Mouse (Mus musculus) cerebellum, postnatal 25 days (tissue): ENCODE data around the gene Mrpl21.

Experiments used
- DNase-seq, 2 experiments: peaks; one replicate each; pipeline ENCODE4 v3.0.0; 2021; ENCODE audit warnings: mixed read lengths in 2 of 2

Mrpl21 gene

DNA sequence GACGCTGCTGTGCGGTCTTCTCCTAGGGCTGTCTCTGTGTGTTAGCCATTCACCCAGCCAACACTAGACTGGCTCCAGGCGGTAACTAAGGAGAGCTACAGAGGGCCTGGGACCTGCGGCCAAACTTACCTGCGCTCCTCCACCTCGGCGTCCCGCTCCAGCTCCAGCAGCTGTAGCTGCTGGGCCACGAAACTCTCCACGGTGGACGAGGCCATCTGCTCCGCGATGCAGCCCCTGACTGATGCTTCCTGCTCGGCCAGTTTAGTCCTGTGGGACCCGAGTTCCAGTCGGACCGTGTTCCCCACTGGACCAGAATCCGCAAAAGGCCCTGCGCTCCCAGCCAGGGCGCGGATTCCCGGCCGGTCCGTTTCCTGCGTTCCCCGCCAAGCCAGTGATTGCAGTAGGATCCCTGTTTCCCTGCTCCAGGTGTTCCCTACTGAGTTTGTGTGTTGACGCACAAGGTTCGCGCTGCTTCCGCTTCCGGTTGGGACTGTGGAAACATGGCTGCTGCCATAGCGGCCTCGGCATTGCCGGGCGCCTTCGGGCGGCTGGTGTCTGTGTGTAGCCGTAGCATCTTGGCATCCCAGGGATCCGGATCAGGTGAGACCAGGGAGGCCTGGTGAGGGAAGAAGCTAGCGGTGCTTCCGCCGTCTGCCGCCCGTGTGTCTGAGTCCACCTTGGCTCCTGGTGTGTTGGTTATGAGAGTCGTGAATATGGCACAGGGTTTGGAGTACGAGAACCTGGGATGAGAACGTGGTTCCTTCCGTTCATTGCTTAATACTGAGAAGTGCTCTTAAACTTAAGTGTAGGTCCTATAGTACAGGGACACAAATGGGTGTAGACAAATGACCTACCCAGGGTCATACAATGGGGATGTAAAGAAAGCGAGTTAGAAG lies at the start of gene Mrpl21, which contains the start of gene Ighmbp2:
Mrpl21 (plus strand) TSS at position 330 of the 896 bp plus-strand sequence.
Ighmbp2 (minus strand) TSS at position 446 of the 896 bp plus-strand sequence.
- DNase-seq, result peak; percentile 94 to 96

DNA sequence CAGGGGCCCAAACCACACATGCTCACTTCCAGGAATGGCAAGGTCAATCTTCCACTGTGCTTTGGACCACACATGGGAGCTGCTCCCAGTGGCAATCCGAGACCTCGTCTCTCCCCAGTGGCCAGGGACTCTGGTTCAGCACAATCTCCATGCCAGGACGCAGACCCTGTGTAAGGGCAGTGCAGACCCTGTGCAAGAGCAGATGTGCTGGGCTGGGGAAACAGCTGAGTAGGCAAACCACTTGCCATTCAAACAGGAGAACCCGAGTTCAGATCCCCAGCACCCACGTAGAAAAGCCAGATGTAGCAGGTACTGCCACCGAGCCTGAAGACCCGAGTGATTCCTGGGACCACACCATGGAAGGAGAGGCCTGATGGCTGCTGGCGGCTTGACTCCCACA lies 22.7 kb upstream of the Mrpl21 start:
- DNase-seq, result no peak

DNA sequence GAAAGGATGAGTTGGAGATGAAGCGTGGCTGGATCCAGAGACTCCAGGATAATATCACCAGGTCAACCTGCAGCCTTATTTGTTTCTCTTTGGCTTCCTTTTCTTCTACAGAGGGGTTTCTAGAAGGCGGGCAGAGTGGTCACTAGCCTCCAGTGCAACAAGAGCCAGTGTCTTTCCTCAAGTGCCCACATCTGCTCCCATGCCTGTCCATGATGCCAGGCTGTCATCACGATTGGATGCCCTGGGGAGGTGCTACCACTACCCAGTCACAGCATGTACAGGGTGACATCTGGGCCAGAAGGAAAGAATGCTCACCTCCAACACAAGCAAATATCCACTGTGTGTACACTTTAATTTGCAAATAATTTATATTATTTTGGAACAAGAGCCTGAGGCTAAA lies 22.1 kb upstream of the Mrpl21 start:
- DNase-seq, result no peak

DNA sequence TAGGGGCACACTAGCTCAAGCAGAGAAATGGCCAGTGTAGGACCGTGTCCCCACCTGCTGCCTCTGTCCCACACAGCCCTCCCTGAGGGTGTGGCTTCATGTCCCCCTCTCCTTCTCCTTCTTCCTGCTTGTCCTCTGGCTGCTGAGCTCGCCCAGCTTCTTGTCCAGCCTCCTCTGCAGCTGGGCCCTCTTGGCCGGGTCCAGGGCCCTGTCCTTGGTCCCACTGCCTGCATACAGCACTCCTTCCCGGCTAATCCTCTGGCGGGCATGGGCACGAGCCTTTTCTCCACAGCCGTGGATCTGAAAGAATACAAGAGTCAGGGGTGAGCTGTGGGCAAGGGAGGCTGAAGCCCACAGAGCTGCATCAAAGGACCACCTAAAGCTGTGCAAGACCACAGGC lies 21.4 kb upstream of the Mrpl21 start:
- no peak for DNase-seq

DNA sequence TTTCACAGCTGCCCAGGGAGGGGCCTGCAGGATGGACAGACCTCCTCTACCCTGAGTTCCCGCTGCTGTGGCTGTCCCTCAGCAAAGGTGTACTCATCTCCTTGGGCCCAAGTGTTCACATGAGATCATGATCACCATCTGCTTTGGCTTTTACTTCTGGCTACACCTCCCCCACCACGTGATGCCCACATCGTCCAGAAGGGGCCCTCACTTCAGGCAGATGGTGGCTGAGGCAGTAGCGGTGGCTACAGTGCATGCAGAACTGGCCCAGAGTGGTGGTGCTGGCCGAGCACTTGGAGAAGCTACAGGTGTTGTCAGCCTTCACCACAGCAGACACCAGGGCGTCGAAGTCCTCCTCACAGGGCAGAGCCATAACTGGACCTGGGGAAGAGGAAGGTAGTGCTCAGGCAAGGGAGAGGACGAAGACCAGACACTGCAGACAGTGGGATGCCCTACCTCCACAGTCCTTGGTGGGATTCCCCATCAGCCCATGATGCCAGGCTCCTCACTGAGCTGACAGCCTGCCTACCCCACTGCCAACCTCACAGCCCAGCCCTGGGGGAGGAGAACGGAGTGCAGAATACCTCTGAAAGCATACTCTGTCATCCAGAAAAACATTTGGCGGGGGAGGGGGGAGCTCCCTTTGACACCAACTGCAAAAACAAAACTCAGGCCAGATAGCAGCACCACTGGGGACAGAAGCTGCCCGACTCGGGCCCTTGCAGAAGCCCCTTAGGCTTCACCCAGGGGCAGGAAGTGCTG lies 20.8 kb upstream of the Mrpl21 start:
- DNase-seq, result peak in 1 of 2 experiments; percentile 5

DNA sequence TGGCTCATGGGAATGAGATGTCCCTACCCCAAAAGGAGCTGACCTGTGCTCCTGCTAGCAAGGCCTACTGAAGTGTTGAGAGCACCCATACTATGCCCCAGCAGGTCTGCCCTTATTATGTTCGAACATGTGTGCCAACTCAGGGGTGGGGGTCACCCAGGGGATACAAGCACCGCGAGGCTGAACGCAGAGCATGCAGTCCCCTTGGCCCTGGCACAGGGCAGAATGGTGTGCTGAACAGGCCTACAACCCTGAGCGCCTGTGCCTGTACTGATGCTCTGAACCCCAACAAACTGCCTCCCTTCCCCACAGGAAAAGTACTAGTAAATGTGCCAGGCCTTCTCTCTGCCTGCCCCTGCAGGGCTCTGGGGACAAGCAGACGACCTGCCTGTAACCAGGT lies 18.4 kb upstream of the Mrpl21 start:
- DNase-seq, result peak in 1 of 2 experiments; percentile 1

DNA sequence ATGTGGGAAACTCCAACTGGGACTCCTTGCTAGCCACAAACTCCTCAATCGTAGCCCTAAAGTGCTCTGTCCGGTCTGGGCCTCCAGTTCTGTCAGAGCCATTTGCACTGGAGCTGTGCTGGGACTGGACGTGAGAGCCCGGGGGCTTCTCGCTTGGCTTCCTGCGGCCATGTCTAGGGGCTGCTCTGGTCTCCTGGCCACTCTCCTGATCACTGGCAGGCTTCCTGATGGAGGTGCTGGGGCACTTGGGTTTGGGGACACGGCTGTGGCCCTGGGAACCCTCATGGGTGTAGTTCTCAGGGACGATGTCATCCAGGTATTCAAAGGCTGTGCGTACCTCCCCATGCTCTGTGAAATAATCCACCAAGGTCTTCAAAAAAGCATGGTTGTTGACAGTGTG lies 17.5 kb upstream of the Mrpl21 start:
- DNase-seq, result peak in 1 of 2 experiments; percentile 1

DNA sequence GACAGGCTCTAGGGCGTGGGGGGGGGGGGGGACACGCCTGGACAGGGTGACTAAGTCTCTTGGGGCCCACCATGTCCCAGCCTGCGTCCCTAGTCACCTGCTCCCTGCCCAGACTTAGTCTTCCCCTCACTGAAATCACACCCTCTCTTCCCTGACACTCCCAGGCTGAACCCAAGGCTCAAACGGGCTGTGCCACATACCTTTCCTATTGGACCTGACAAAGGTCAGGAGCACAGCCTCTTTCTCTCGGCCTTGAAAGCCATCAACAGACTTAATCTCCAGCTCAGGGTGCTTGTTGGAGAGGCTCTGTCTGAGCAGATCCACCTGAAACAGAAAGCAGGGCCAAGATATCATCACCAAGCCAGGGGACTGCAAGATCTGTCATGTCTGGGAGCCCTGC lies 16.6 kb upstream of the Mrpl21 start:
- DNase-seq, result no peak

DNA sequence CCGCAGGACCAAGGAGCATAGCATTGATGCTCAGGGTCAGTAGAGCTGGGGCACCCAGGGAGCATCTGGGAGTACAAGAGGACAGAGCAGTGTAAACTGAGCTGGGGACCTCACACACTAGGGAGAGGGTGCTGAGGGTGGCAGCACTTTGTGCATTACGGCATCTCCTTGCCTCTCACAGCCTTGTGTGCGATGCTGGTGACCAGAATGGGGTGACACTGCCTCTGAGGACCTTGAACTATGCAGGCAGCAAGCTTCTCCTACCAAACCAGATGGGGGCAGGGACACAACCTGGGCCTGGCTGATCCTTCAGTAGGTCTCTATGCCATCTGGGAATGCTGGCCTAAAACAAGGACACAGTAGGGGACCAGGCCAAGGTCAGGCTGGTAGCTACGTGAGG lies 16.0 kb upstream of the Mrpl21 start:
- DNase-seq, result peak in 1 of 2 experiments; percentile 3

DNA sequence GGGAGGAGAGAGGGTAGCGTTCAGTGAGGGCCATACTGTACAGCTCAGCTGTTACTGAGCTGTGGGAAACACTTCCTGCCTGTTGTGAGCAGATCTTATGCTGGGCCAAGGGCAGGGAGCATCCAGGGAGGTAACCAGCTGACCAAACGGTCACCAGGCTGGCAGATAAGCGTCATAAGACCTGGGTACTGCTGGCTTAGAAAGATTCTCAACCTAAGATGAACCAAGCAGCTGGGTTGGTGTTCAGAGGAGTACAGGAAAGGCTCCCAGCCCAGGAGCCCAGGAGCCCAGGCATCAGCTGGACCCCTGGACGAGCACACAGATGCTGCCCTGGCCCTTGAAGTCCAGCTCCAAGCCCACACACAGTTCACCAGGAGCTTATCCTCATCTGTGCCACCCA lies 15.4 kb upstream of the Mrpl21 start:
- peak in 1 of 2 experiments; percentile 1 for DNase-seq

DNA sequence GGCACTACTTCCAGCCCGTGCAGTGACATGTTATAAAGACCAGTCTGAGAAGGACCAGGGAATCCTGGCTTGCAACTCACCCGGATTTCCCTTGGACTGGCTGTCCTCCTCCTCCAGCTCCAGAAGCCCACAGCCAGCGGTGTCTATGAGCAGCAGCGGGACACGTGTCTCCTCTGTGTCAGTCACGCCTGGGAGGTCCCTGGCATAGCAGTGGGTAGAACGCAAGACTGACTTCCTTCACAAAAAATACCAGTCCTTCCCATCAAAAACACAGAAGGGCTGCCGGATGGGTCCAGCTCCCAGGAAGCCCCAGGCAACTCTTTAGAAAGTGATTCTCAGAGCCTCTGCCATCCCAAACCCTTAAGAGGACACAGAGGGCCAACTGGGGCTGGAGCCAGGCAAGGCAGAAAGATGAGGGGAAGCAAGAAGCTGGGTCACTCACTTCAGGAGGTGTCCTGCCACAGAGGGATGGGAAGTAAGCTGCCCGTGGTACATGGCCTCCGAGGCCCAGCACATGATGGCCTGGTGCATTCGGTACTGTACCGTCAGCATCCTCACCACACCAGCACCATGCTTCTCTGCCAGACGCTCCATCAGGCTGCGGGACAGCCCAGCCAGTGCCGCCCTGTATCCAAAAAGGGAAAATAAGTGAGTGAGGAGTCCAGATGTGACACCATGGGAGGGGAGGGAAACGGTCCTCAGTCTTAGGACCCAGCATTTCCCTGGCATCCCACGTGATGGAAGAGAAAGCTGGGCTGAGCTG lies 14.3 kb upstream of the Mrpl21 start:
- DNase-seq, result peak in 1 of 2 experiments; percentile 1

DNA sequence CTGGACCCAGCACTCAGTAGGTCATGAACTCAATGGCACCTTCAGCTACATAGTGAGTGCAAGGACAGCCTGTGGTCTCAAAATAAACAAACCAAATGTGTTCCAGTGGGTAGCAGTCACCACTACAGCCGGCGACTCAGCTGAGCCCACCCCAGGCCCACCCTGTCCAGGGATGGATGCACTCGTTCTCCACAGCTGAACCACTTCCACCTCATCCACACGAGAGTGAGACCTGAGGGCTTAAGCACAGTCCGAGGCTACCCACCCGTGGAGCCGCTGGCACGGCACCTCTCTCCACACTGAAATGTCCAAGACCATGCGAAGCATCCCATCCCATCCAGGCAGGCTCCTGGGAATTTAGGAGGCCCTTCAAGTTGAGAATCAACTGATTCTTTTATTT lies 13.4 kb upstream of the Mrpl21 start:
- no peak for DNase-seq

DNA sequence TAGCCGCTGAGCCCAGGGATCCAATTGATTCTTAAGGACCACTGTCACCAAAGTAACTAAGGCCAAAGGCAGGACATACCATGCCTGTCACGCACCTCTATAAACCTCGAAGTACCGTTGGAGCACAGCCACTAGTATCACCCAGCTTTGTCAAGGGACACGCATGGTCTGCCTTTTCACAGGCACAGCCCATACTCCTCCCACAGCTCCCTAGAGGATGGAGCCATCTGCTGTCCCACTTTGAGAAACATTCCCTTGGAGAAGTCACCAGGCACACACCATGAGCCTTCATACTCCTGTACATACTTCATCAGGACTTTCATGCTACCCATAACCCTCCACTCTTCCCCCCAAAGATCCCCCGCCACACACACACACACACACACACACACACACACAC lies 12.9 kb upstream of the Mrpl21 start:
- DNase-seq, result peak in 1 of 2 experiments; percentile 1

DNA sequence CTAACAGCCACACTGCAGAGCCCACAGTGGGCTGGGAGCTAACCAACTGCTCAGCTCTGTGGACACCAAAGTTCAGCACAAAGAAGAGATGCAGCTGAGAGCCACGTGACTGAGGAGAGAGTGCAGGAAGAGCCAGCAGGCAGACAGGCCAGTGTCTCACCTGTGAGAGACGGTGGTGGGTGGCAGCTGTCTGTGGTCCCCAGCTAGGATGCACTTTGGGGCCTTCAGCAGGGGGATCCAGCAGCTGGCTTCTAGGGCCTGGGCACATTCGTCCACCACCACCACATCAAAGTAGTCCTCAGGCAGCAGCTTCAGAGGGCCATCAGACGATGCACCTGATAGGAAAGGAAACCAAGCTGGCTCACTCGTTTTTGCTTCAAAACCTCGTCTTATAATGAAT lies 11.3 kb upstream of the Mrpl21 start:
- no peak for DNase-seq

DNA sequence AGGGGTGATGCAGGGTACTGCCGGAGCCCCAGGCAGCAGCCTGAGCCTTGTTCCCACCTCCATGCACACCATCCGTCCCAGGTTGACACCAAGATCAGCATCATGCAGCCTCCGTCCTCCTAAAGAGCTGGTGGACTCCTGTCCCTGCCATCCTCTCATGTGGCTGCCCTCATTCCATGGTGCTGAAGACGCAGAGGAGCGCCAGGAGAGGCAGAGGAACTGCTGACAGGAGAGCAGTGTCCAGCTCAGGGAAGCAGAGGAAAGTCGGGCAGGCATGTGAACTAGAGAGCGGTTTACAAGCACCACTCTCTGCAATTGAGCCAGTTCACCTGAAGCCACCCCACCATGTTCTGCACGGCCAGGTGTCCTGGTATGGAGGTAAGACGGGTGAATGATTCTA lies 9.4 kb upstream of the Mrpl21 start:
- DNase-seq, result no peak

DNA sequence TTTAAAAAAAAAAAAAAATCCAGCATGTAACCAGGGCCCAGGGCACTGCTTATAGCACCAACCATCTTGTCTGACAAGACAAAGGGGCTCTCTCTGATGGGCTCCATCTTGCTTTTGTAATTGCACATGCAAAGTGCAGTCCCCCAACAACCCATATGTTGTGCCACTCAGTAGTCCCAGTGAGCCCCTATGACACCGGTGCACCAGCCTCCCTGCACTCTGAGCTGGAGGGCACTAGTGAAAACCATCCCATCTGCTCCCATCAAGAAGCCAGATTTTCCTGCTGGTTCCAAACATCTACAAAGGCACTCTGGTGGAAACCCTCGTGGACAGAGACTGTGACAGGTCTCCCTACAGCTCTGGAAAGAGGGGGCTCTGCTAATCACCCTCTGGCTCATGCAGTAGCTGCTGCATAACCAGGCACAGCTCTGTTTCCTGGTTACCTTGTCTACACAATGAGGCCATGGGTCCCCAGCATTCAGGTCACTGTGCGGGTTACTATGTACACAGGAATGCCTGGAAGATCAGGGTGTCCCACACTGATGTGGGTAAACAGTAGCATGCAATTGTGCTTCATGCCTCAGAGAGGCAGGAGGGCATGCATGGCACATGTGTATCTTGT lies 6.8 kb upstream of the Mrpl21 start:
- DNase-seq, result no peak

DNA sequence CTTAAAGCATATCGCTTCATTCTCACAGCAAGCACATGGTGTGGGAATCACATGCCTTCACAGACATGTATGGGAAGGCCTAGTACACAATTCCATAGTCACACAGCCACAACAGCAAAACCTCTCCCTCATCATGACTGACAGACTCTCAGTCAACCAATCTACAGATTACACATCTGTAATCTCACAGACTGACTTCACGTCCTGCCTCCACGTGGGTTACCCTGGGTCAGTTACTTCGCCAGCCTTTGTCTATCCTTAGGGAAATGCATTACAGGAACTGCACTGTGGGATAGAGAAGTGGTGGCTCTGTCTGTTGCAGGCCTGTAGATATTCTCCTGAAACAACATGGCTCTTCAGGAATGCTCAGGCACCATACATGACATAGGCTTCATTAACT lies 815 bp upstream of the Mrpl21 start:
- no peak for DNase-seq

DNA sequence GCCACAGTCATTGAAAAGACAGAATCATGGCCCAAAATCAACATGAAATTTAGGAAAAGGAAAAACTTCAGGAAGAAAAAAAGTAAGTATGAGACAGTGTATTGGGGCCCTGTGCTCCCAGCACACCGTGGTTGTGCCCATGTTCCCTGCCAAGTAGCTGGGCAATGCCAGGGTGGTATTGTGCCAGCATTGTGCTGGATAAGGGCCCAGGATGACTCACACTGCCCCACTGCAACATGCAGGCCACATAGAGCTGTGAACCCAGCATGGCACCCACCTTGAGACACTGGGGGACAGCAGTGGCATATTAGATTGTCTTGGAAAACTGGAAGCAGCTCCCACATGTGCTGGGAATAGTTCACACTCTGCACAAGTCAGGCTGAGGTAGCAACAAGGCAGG lies 6.3 kb downstream of the Mrpl21 start:
- peak; percentile 55 to 63 for DNase-seq

DNA sequence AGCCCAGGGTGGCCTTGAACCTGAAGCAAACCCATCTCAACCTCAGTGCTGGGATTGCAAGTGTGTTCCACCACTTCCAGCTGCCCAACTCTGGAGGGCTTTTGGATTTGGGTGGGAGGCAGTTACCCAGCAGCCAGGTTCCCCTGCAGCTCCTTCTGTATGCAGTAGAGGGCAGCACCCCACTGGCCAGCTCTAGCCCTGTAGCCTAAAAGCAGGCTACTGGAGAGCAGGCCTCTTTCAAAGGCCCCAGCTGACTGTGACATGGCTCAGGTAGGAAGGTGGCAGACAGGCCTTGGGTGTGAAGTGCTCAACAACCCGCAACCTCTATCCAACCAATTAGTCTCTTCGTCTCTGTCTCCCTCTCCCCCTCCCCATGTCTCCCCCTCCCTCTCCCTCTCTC lies 9.3 kb downstream of the Mrpl21 start:
- peak; percentile 58 to 71 for DNase-seq

DNA sequence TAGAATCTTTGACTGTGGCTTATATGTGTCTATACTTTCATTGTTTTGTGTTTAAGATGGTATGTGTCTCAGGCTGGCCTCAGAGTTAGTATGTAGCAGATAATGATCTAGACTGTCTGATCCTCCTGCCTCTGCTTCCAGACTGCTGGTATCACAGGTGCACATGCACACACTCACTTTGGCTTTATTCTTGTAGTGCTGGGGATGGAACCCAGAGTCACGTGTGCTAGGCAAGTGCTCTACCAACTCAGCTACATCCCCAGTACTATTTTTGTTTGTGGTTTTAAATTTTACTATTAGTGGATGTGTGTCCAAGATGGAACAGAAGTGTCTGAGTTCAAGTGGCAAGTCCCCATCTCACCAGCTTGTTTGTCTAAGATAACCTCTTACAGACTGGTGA lies 10.3 kb downstream of the Mrpl21 start:
- DNase-seq, result no peak

DNA sequence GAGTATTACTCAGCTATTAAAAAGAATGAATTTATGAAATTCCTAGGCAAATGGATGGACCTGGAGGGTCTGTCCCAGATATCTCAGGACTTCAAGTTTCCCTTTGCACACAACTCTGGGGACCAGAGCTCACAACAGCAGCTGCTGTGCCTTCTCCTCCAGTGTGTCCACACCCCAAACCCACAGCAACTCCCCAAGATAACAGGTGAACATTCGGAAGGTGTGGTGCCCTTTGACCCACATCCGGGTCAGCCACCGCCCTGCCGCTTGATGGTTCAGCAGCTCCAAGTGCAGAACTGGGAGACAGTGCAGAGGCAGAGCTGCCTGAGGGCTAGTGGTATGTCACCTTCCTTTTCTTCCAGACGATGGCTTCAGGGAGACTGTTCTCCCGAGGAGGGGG lies 12.5 kb downstream of the Mrpl21 start:
- DNase-seq, result no peak

DNA sequence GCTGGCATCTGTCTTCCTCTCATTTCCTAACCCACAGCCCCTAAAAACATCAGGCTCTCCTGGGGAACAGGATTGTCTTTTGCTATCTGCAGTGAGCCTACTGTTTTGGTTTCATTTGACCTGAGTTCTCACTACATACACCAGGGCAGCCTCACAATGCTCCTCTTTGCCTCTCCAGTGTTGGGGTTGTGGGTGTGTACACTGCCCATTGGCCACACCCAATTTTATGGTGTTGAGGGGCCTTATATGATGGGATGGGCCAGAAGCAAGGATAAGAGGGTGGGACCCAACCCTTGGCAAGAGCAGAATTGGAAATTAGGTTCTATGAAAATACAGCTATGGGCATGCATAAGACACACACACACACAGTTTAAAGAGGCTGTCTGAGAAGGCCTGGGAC lies 14.3 kb downstream of the Mrpl21 start:
- DNase-seq, result no peak

DNA sequence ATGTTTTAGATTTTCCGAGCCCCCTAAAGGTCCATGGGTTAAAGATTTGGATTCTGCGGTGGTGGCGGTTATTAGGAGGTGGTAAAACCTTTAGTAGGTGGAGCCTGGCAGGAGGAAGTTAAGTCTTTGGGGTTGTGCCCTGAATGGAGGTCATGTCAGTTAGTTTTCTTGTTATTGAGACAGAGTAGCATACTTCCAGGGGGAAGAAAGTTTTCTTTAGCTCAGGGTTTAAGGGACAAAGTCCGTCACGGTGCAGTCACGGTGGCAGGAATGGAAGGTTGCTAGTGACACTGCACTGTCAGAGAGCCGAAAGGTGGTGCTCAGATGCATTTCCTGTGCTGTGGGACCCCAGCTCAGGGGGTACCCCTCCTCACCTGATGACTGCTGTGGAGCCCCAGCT lies 15.1 kb downstream of the Mrpl21 start:
- no peak for DNase-seq
